Mouse (Mus musculus) forebrain, embryonic 10.5 days (tissue): ENCODE measurements at regions not wholly inside any gene's neighbourhood (a gene's known extent, or its start where the extent isn't known, plus 50 kb on each side); places are given as distances from the start of the nearest gene placed in this dataset.
A peak's percentile ranks its signal among the peaks of the same experiment; 100 is the strongest.

Experiments
- DNase-seq: peaks from one replicate; pipeline ENCODE4 v3.0.0-alpha.2; 2017; ENCODE audit warnings: low spot score; ENCODE audit errors: extremely low spot score
- H3K27ac ChIP-seq: fragments of 300-500 bp; sonication (generic); 2 replicates; pipeline ENCODE4 v1.5.1; 2016; ENCODE audit warnings: mild to moderate bottlenecking
- H3K27me3 ChIP-seq: fragments of 300-500 bp; sonication (generic); 2 replicates; pipeline ENCODE4 v1.6.1; 2016; ENCODE audit warnings: mild to moderate bottlenecking; ENCODE audit not compliant: poor library complexity, severe bottlenecking
- H3K36me3 ChIP-seq: fragments of 300-500 bp; sonication (generic); replicated peaks from 2 replicates; pipeline ENCODE4 v1.6.1; 2016; ENCODE audit warnings: mild to moderate bottlenecking, moderate library complexity
- H3K4me1 ChIP-seq: fragments of 300-500 bp; sonication (generic); 2 replicates; pipeline ENCODE4 v1.6.1; 2016
- H3K4me3 ChIP-seq: fragments of 300-500 bp; sonication (generic); 2 replicates; pipeline ENCODE4 v1.5.1; 2016; ENCODE audit warnings: mild to moderate bottlenecking, moderate library complexity
- H3K9me3 ChIP-seq: fragments of 300-500 bp; sonication (generic); 2 replicates; pipeline ENCODE4 v1.6.1; 2016; ENCODE audit warnings: mild to moderate bottlenecking, moderate library complexity
- WGBS: fragments of 180-500 bp; shearing (Covaris S2); methylation state at CpG from one replicate; pipeline ENCODE4 v1.1.7; 2016; 5-methylcytosine and 5-hydroxymethylcytosine counted together

DNA sequence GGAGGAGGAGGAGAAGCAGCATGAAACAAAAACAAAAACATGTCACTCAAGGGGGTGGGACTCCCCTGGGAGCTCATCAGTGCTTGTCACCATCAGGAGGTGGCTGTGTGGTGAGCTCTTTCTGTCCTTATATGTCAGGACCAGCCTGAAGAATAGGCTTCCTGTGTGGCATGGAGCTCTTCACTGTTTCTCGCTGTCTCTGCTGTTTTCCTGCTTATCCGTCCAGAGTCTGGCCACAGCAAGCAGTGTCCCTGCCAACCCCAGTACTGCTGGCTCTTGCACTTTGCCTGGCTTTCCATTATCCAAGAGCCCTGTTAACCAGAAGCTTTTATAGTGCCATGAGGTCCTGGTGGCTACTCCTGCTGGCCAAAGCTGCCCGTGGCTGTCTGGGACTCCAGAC lies 322.9 kb upstream of the Camk1g start:
- 52% methylated on average over 3 of the region's 3 CpGs for WGBS
- no peaks in the 10 kb centered on the region for H3K9me3 ChIP-seq
- no peak overlapping the region for H3K4me3 ChIP-seq
- no peak for DNase-seq
- H3K36me3 ChIP-seq, result no peaks in the 10 kb centered on the region
- 0 out of 2 replicates have a peak, but pooled peaks cover 3% of the 10 kb centered on the region for H3K27me3 ChIP-seq
- no peak overlapping the region for H3K27ac ChIP-seq
- peaks cover 9% of the 10 kb centered on the region for H3K4me1 ChIP-seq

DNA sequence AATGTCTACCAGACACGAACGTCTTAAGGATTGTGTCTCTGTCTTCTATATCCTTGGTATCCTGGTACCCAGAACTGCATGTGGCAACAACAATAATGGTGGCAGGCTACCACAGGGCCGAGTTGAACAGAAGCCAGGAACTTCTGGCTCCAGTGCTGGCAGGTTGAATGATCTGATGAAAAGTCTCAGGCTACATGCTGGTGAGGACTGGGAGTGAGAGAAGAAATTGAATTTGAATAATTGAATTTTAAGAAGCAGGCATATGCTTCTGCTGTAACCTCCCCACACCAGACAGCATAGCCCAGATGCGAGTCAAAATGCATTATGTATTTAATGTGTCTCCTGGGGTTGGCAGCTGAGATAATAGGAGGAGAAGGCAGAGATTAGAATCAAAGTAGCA lies 319.5 kb upstream of the Camk1g start:
- no peak overlapping the region for H3K27ac ChIP-seq
- H3K4me1 ChIP-seq, result peaks cover 9% of the 10 kb centered on the region
- no peaks in the 10 kb centered on the region for H3K36me3 ChIP-seq
- no peaks in the 10 kb centered on the region for H3K27me3 ChIP-seq
- no peak overlapping the region for H3K4me3 ChIP-seq
- no peak for DNase-seq
- WGBS, result 84% methylated on average over 4 of the region's 4 CpGs
- no peaks in the 10 kb centered on the region for H3K9me3 ChIP-seq

DNA sequence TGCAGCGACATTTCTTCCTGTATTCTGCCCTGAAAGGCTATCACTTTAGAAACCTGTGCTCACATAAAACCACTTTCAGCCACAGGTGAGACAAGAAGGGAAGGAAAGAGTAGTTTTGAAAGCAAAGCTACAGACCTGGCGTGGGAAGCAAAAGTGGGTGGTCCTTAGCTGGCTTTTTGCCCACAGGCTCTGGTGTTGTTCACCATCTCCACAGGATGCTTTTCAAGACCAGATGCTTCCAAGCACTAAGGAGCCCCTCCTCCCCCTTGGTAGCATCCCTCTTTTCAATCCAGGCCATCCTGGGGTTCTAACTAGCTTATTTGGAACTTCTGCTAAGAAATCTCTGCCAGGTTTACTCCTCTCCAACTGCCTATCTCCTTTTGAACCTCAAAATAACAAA lies 312.8 kb upstream of the Camk1g start:
- H3K27ac ChIP-seq, result no peak overlapping the region
- H3K4me3 ChIP-seq, result no peak overlapping the region
- no peaks in the 10 kb centered on the region for H3K27me3 ChIP-seq
- no peaks in the 10 kb centered on the region for H3K36me3 ChIP-seq
- no peak for DNase-seq
- H3K4me1 ChIP-seq, result peaks cover 12% of the 10 kb centered on the region
- 57% methylated on average over 2 of the region's 2 CpGs for WGBS
- H3K9me3 ChIP-seq, result no peaks in the 10 kb centered on the region

DNA sequence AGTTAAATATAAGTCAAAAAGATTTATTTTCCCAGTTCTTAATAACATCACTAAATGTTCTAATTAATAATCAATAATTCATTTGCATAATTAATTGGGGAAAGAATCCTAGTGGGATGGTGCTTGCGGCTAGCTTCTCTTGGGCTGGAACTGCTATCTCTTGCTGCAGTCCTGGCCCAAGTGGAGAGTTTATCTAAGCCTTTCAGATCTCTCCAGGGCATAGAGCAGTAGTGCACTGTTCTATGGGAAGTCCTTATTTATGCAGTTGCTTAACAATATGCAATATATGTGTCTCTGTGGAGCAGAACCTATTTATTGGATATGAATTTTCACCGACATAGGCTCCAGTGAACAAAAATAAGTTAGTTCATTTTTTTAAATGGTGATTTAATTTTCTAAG lies 308.4 kb upstream of the Camk1g start:
- Histone ChIP-seq H3K9me3 (no peaks in the 10 kb centered on the region), H3K4me1 (peaks cover 20% of the 10 kb centered on the region), H3K27ac (no peak overlapping the region), H3K4me3 (no peak overlapping the region), H3K36me3 (no peaks in the 10 kb centered on the region), H3K27me3 (0 out of 2 replicates have a peak, but pooled peaks cover 3% of the 10 kb centered on the region)
- no peak for DNase-seq
- WGBS, result 92% methylated on average over 2 of the region's 2 CpGs

GRCm38 (mm10) chr1:193673236-193673830 lies 303.2 kb upstream of the Camk1g start:
- H3K4me1 ChIP-seq, result peaks cover 14% of the 10 kb centered on the region
- H3K9me3 ChIP-seq, result peaks cover 6% of the 10 kb centered on the region; the same call in 1 of the 2 replicates
- H3K27ac ChIP-seq, result no peak overlapping the region
- DNase-seq, result peak; percentile 21
- H3K27me3 ChIP-seq, result 0 out of 2 replicates have a peak, but pooled peaks cover 3% of the 10 kb centered on the region
- 36% methylated on average over 3 of the region's 3 CpGs for WGBS
- H3K4me3 ChIP-seq, result no peak overlapping the region
- no peaks in the 10 kb centered on the region for H3K36me3 ChIP-seq

DNA sequence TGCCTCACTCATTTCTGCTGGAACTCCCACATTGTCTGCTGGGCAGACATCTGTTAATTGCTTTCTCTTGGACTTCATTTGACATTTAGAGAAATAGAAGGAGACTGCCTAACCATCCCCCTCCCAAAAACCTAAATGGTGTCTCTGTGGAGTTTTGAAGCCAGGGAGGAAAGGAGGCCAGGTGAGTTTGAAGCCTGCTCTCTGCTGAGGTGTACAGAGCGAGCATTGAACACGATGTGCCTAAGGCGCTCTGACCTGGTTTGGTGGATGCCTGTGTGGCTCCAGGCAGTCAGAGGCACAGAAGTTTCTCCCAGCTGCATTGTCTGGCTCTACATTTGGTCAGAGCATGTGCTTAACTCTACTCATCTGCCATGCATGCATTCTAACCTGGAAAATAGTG lies 302.6 kb upstream of the Camk1g start:
- WGBS, result 73% methylated on average over 3 of the region's 3 CpGs
- H3K4me1 ChIP-seq, result peaks cover 13% of the 10 kb centered on the region
- no peak overlapping the region for H3K4me3 ChIP-seq
- no peak for DNase-seq
- H3K27ac ChIP-seq, result no peak overlapping the region
- peaks cover 6% of the 10 kb centered on the region; the same call in 1 of the 2 replicates for H3K9me3 ChIP-seq
- no peaks in the 10 kb centered on the region for H3K36me3 ChIP-seq
- H3K27me3 ChIP-seq, result peaks cover 7% of the 10 kb centered on the region

DNA sequence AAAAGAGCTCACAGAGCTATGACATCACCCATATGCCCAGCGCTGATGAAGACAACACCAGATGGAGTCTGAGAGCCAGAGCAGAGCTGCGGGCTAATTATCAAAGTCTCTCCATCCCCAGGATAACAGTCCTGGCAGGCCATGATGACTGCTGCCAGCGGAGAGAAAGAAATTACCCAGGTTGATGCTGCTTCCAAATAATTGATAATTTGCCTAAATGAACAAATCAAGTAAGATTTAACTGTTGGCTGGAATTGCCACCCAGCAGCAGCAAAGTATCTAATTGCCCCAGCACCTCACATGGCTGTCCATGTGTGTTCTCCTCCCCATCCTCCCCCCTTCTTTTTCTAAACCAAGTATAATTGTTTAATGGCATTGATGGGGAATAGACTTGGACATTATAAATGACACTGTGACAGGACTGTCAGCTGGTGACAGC lies 301.7 kb upstream of the Camk1g start:
- Histone ChIP-seq H3K4me1 (0 out of 2 replicates have a peak, but pooled peaks cover 6% of the 10 kb centered on the region), H3K27ac (no peak overlapping the region), H3K27me3 (peaks cover 15% of the 10 kb centered on the region), H3K9me3 (peaks cover 6% of the 10 kb centered on the region; the same call in 1 of the 2 replicates), H3K36me3 (no peaks in the 10 kb centered on the region), H3K4me3 (no peak overlapping the region)
- DNase-seq, result no peak
- WGBS, result 81% methylated on average over 3 of the region's 3 CpGs

DNA sequence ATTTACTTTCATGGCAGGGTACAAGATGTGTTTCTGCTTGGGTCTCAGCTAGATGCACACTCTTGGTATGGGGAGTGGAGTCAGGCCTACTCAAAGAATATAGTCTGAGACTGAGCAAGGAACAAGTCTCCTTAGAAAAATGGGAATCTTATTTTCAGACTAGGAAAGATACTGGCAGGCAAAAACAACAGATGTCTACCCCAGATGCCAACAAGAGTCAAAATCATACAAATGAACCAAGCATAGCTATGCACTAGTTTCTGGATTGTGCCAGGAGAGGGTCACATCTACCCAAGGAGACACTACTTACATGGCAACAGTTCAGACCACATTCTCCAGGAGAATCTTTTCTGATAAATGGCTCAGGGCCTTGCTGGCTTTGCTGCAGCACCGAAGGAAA lies 300.9 kb upstream of the Camk1g start:
- Histone ChIP-seq H3K9me3 (peaks cover 6% of the 10 kb centered on the region; the same call in 1 of the 2 replicates), H3K27me3 (peaks cover 21% of the 10 kb centered on the region), H3K27ac (no peak overlapping the region), H3K4me1 (peaks cover 11% of the 10 kb centered on the region), H3K36me3 (no peaks in the 10 kb centered on the region), H3K4me3 (no peak overlapping the region)
- 85% methylated on average over 1 of the region's 1 CpGs for WGBS
- no peak for DNase-seq

DNA sequence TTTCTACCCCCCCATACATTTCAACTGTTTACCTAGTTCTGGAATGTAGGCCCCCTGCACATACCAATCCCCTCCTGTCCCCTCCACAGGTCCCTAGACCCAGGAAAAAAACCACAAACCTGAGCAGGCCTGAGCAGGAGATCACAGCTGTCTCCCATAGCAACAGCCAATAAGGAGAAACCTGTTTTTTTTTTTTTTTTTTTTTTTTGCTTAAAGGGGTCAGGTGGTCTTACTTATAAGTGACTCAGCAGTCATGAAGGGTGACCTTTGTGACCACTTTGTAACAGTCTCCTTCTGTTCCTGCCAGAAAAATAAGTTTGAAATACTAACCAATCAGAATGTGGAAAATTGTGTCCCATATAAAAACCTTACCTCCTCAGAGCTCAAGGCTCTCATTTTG lies 299.9 kb upstream of the Camk1g start:
- Histone ChIP-seq H3K27ac (no peak overlapping the region), H3K9me3 (peaks cover 6% of the 10 kb centered on the region; the same call in 1 of the 2 replicates), H3K27me3 (peaks cover 27% of the 10 kb centered on the region), H3K4me1 (peaks cover 21% of the 10 kb centered on the region), H3K4me3 (no peak overlapping the region), H3K36me3 (no peaks in the 10 kb centered on the region)
- DNase-seq, result no peak

DNA sequence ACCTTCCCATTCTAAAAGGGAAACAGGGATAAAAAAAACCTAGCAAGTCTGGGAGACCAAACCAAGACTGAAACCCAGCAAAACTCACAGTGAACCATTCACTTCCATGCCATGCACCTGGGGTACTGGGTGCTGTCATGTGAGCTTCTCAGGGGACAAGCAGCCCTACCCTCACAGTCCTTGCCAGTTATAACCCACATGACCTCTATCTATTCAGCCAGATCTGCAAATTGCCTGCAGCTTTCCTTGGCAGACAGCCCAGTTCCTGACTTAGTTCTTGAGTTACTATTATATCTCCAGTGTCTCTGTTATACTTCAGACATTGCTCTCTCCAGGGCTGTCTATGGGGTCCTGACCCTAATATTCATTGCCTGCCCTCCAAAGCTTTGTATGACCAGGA lies 298.7 kb upstream of the Camk1g start:
- Histone ChIP-seq H3K27me3 (peaks cover 34% of the 10 kb centered on the region), H3K27ac (no peak overlapping the region), H3K4me1 (peaks cover 22% of the 10 kb centered on the region), H3K9me3 (peaks cover 6% of the 10 kb centered on the region; the same call in 1 of the 2 replicates), H3K4me3 (no peak overlapping the region), H3K36me3 (no peaks in the 10 kb centered on the region)
- no peak for DNase-seq

GRCm38 (mm10) chr1:193665854-193666253 lies 295.8 kb upstream of the Camk1g start:
- Histone ChIP-seq H3K27ac (0 out of 2 replicates have a peak overlapping the region, but pooled peaks have one; percentile 20), H3K9me3 (peaks cover 6% of the 10 kb centered on the region; the same call in 1 of the 2 replicates), H3K4me1 (peaks cover 35% of the 10 kb centered on the region), H3K4me3 (no peak overlapping the region), H3K27me3 (peaks cover 55% of the 10 kb centered on the region), H3K36me3 (no peaks in the 10 kb centered on the region)
- DNase-seq, result no peak
- 63% methylated on average over 5 of the region's 5 CpGs for WGBS

- DNase-seq, result no peak
- H3K36me3 ChIP-seq, result no peaks in the 10 kb centered on the region
- peaks cover 35% of the 10 kb centered on the region for H3K4me1 ChIP-seq
- no peak overlapping the region for H3K27ac ChIP-seq
- no peak overlapping the region for H3K4me3 ChIP-seq
- H3K9me3 ChIP-seq, result peaks cover 5% of the 10 kb centered on the region; the same call in 1 of the 2 replicates
- 92% methylated on average over 2 of the region's 2 CpGs for WGBS
- H3K27me3 ChIP-seq, result peaks cover 68% of the 10 kb centered on the region
Measured at GRCm38 (mm10) chr1:193664569-193664968, 294.5 kb upstream of the Camk1g start.

DNA sequence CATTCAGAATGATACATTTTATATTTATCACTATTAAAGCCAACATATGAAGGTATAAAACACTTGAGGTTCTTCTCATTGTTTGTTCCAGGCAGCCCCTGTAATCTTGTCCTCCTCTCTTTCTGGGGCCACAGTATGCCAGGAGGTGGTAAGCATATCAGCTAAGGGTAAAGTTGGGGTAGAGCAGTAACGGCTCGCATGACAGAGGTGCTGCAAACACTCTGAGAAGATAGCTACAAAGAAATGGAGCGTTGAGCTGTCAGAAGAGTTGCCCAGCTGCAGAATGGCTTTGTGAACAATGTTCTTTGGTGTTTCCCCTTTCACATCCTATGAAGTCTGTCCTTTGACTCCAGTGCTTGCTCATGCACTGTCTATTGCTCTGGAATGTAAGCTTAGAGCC lies 293.5 kb upstream of the Camk1g start:
- Histone ChIP-seq H3K9me3 (no peaks in the 10 kb centered on the region), H3K4me1 (peaks cover 35% of the 10 kb centered on the region), H3K36me3 (no peaks in the 10 kb centered on the region), H3K27me3 (peaks cover 72% of the 10 kb centered on the region), H3K27ac (no peak overlapping the region), H3K4me3 (no peak overlapping the region)
- 87% methylated on average over 3 of the region's 3 CpGs for WGBS
- no peak for DNase-seq
